Mouse (Mus musculus) bone marrow macrophage, adult 2 months (primary cell): ENCODE results near the gene Gm20481.

Experiments used
- CTCF ChIP-seq: IDR thresholded peaks from 2 replicates; pipeline ENCODE4 v1.5.1; 2012; ENCODE audit warnings: low read depth, mild to moderate bottlenecking, low read length, moderate library complexity
- POLR2A ChIP-seq: IDR thresholded peaks from 2 replicates; pipeline ENCODE4 v1.6.1; 2012; ENCODE audit warnings: mild to moderate bottlenecking, low read depth, low read length, borderline replicate concordance

DNA sequence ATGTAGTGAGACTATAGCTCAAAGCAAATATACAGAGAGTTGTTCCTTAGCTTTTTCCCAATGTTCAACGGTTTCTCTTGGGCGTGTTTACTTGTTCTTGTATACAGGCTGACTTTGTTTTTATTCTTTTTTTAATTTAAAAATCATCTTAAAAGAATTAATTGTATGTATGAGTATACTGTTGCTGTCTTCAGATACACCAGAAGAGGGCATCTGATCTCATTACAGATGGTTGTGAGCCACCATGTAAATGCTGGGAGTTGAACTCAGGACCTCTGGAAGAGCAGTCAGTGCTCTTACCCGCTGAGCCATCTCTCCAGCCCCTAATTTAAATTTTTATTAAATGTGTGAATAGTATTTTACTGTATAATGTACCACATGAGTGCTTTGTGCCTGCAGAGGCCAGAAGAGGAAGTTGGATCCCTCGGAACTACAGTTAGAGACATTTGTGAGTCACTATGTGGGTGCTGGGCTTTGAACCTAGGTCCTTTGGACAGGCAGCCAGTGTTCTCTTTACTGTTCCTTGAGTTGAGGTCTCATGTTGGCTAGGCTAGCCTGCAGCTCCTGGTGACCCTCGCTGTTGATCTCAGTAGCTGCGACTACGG lies 37.8 kb downstream of the Gm20481 start:
- TF ChIP-seq POLR2A = no peak
- TF ChIP-seq CTCF = peak; percentile 38; the same call in 1 of the 2 replicates
